Mouse (Mus musculus) heart, adult 8-10 months (tissue): Measurements from ENCODE around the gene Pklr. TPM values are rescaled to one million over a fixed set of nuclear protein-coding genes. Genes with fewer than 3 reads are reported as not detected.

Source experiments
- DNase-seq: peaks from one replicate; pipeline ENCODE4 v3.0.0; 2022; ENCODE audit warnings: low spot score
- total RNA-seq, 4 experiments: library from RNA; stranded (reverse); gene quantifications; 2 replicates each; pipeline ENCODE4 v1.2.4; 2022

Pklr gene
- total RNA-seq, 4 experiments from 2014 or later: not detected

GRCm38 (mm10) chr3:89163643-89164245 is 27.8 kb downstream of the Pklr start:
- DNase-seq: no peak

- DNase-seq: peak; percentile 94
Observed at GRCm38 (mm10) chr3:89164506-89165267, 28.7 kb downstream of the Pklr start, which contains the start of gene Clk2. Clk2 (plus strand) TSS chr3:89164795.

GRCm38 (mm10) chr3:89165268-89165870 is 29.4 kb downstream of the Pklr start:
- no peak for DNase-seq

GRCm38 (mm10) chr3:89166945-89167344 is 31.0 kb downstream of the Pklr start:
- DNase-seq: no peak

GRCm38 (mm10) chr3:89174844-89175243 is 38.9 kb downstream of the Pklr start:
- DNase-seq: no peak

GRCm38 (mm10) chr3:89175544-89175943 is 39.6 kb downstream of the Pklr start:
- no peak for DNase-seq

- no peak for DNase-seq
Observed at GRCm38 (mm10) chr3:89176421-89176820, 40.5 kb downstream of the Pklr start.

GRCm38 (mm10) chr3:89177242-89178106 is 41.5 kb downstream of the Pklr start, which contains the start of gene Scamp3:
Scamp3 (plus strand) TSS chr3:89177473.
- DNase-seq: peak; percentile 89

- no peak for DNase-seq
Observed at GRCm38 (mm10) chr3:89178107-89178385, 42.1 kb downstream of the Pklr start.

GRCm38 (mm10) chr3:89179056-89179455 is 43.1 kb downstream of the Pklr start:
- DNase-seq: no peak

GRCm38 (mm10) chr3:89181749-89182500 is 46.0 kb downstream of the Pklr start:
- DNase-seq: no peak

- no peak for DNase-seq
Observed at GRCm38 (mm10) chr3:89182531-89183057, 46.7 kb downstream of the Pklr start.

GRCm38 (mm10) chr3:89183058-89183958 is 47.4 kb downstream of the Pklr start, which contains the start of gene Fam189b:
Fam189b (plus strand) TSS chr3:89183143.
- DNase-seq: peak; percentile 87

- DNase-seq: no peak
Observed at GRCm38 (mm10) chr3:89183959-89184315, 48.0 kb downstream of the Pklr start.

- no peak for DNase-seq
Observed at GRCm38 (mm10) chr3:89187197-89187596, 51.3 kb downstream of the Pklr start.

GRCm38 (mm10) chr3:89187690-89188477 is 51.9 kb downstream of the Pklr start:
- no peak for DNase-seq

GRCm38 (mm10) chr3:89188478-89188875 is 52.5 kb downstream of the Pklr start:
- no peak for DNase-seq

GRCm38 (mm10) chr3:89190436-89190835 is 54.5 kb downstream of the Pklr start:
- DNase-seq: no peak

- no peak for DNase-seq
Observed at GRCm38 (mm10) chr3:89193351-89193750, 57.4 kb downstream of the Pklr start.
